Mouse (Mus musculus) hindbrain, embryonic 14.5 days (tissue): ENCODE results near the gene Morn3. TPM values are rescaled to one million over a fixed set of nuclear protein-coding genes. Genes with fewer than 3 reads are reported as not detected.

Experiments
- ATAC-seq: fragments of 200-750 bp; cut with Nextera tagmentation; 2 replicates; pipeline ENCODE4 v1.8.0; 2017; ENCODE audit warnings: moderate number of reproducible peaks, mild to moderate bottlenecking, moderate TSS enrichment, moderate library complexity; ENCODE audit not compliant: low FRiP score
- DNase-seq: peaks from one replicate; pipeline ENCODE4 v3.0.0-alpha.2; 2015; ENCODE audit warnings: low spot score
- H3K27ac ChIP-seq: fragments of 300-500 bp; sonication (generic); 2 replicates; pipeline ENCODE4 v1.5.1; 2014; ENCODE audit warnings: mild to moderate bottlenecking, moderate library complexity
- H3K27me3 ChIP-seq: fragments of 300-500 bp; sonication (generic); 2 replicates; pipeline ENCODE4 v1.6.1; 2014; ENCODE audit warnings: mild to moderate bottlenecking, low read length, mixed read lengths; ENCODE audit not compliant: control insufficient read depth, insufficient read depth
- H3K36me3 ChIP-seq: fragments of 300-500 bp; sonication (generic); replicated peaks from 2 replicates; pipeline ENCODE4 v1.6.1; 2014; ENCODE audit not compliant: control insufficient read depth, insufficient read depth
- H3K4me1 ChIP-seq: fragments of 300-500 bp; sonication (generic); replicated peaks from 2 replicates; pipeline ENCODE4 v1.6.1; 2014; ENCODE audit warnings: antibody characterized with exemption, low read length, mixed read lengths; ENCODE audit not compliant: control insufficient read depth, insufficient read depth
- H3K4me2 ChIP-seq: fragments of 300-500 bp; sonication (generic); replicated peaks from 2 replicates; pipeline ENCODE4 v1.6.1; 2014; ENCODE audit warnings: mild to moderate bottlenecking, moderate library complexity
- H3K4me3 ChIP-seq: fragments of 300-500 bp; sonication (generic); replicated peaks from 2 replicates; pipeline ENCODE4 v1.5.1; 2014; ENCODE audit warnings: mild to moderate bottlenecking, low read length
- H3K9ac ChIP-seq: fragments of 300-500 bp; sonication (generic); 2 replicates; pipeline ENCODE4 v1.6.1; 2014
- H3K9me3 ChIP-seq: fragments of 300-500 bp; sonication (generic); 2 replicates; pipeline ENCODE4 v1.6.1; 2016; ENCODE audit warnings: low read length; ENCODE audit not compliant: control insufficient read depth
- WGBS: fragments of 180-500 bp; shearing (Covaris S2); extraction: QIAGEN DNeasy Blood & Tissue Kit; methylation state at CpG from one replicate; pipeline ENCODE4 v1.1.7; 2014; 5-methylcytosine and 5-hydroxymethylcytosine counted together
- polyA plus RNA-seq: library from polyadenylated mRNA; unstranded; fragments of >200 nt; fragmentation: Nextera tagmentation; extraction: Ambion mirVana; gene quantifications from 2 replicates; pipeline ENCODE4 v1.2.1, GENCODE M21; 2014

Gene Morn3
- polyA plus RNA-seq, 1 experiment from 2014 or later, result 0.79 TPM

- 34% methylated on average over 9 of the region's 9 CpGs for WGBS
- ATAC-seq, result no peak
- H3K27ac ChIP-seq, result no peak overlapping the region
Observed at GRCm38 (mm10) chr5:123045561-123046295, 1.1 kb downstream of the Morn3 start.

DNA sequence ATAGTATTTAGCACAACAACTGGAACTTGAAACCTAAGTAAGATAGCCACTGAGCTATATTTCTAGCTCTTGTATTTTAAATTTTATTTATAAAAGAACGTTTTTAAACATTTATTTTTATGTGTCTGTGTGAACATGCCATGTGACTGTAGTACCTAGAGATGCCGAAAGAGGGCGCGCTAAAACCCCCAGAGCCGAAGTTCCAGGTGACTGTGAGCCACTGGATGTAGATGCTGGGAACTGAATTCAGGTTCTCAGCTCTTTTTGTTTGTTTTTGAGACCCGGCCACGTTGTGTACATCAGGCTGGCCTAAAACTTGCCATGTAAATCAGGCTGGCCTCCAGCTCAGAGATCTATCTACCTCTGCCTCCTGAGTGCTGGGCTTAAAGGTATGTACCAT is 3.0 kb downstream of the Morn3 start:
- Histone ChIP-seq H3K4me2 (no peak overlapping the region), H3K4me1 (peaks cover 4% of the 10 kb centered on the region; the same call in 1 of the 2 replicates), H3K9ac (no peak overlapping the region), H3K4me3 (no peak overlapping the region), H3K9me3 (no peaks in the 10 kb centered on the region), H3K27me3 (no peaks in the 10 kb centered on the region), H3K36me3 (no peaks in the 10 kb centered on the region), H3K27ac (no peak overlapping the region)
- WGBS, result 25% methylated on average over 7 of the region's 7 CpGs
- ATAC-seq (no peak), DNase-seq (no peak)

More at GRCm38 (mm10) chr5:123045561-123046295, 1.1 kb downstream of the Morn3 start:
- DNase-seq, result peak; percentile 58
- no peaks in the 10 kb centered on the region for H3K36me3 ChIP-seq
- H3K9me3 ChIP-seq, result no peaks in the 10 kb centered on the region
- H3K4me1 ChIP-seq, result no peaks in the 10 kb centered on the region
- no peak overlapping the region for H3K4me2 ChIP-seq
- H3K27me3 ChIP-seq, result no peaks in the 10 kb centered on the region
- no peak overlapping the region for H3K4me3 ChIP-seq
- H3K9ac ChIP-seq, result no peak overlapping the region

DNA sequence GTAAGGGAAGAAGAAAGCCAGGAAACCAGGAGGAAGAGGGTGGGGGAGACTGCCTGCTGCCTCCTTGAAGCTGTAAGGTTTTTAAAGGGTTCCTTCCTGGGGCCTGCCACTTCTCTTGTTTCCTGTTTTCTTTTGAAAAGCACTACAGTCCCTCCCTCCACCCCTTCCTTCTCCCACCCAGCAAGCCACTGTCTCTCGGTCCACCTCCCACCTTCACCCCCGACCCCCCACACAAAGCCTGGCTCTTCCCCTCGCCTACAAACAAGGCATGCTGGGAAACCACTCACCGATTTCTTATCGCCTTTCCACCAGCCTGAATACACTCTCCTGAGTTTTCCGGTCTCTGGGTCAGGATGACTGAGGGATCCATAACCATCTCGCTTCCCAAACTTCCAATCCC is 6.0 kb downstream of the Morn3 start:
- Histone ChIP-seq H3K4me1 (peaks cover 6% of the 10 kb centered on the region; the same call in 1 of the 2 replicates), H3K27ac (peak overlapping the region; percentile 38; the same call in 1 of the 2 replicates), H3K27me3 (no peaks in the 10 kb centered on the region), H3K4me3 (no peak overlapping the region), H3K9ac (no peak overlapping the region), H3K9me3 (no peaks in the 10 kb centered on the region), H3K36me3 (no peaks in the 10 kb centered on the region), H3K4me2 (no peak overlapping the region)
- DNase-seq (no peak), ATAC-seq (no peak)
- WGBS, result 53% methylated on average over 7 of the region's 7 CpGs

- WGBS, result 4% methylated on average over 25 of the region's 25 CpGs
- ATAC-seq, result no peak
- Histone ChIP-seq H3K4me1 (peaks cover 6% of the 10 kb centered on the region; the same call in 1 of the 2 replicates), H3K9me3 (no peaks in the 10 kb centered on the region), H3K4me2 (peak overlapping the region; percentile 49), H3K36me3 (no peaks in the 10 kb centered on the region), H3K27ac (no peak overlapping the region), H3K9ac (no peak overlapping the region; the same call in 1 of the 2 replicates), H3K27me3 (no peaks in the 10 kb centered on the region), H3K4me3 (no peak overlapping the region)
- no peak for DNase-seq
Observed at GRCm38 (mm10) chr5:123039120-123039752, 7.6 kb downstream of the Morn3 start.

- H3K36me3 ChIP-seq, result no peaks in the 10 kb centered on the region
- peaks cover 6% of the 10 kb centered on the region; the same call in 1 of the 2 replicates for H3K4me1 ChIP-seq
- no peak overlapping the region for H3K27ac ChIP-seq
- ATAC-seq, result no peak
- H3K4me2 ChIP-seq, result no peak overlapping the region
- 93% methylated on average over 5 of the region's 5 CpGs for WGBS
- H3K9ac ChIP-seq, result no peak overlapping the region
- DNase-seq, result no peak
- H3K27me3 ChIP-seq, result no peaks in the 10 kb centered on the region
- no peaks in the 10 kb centered on the region for H3K9me3 ChIP-seq
- H3K4me3 ChIP-seq, result no peak overlapping the region
Observed at GRCm38 (mm10) chr5:123038115-123038514, 8.7 kb downstream of the Morn3 start.

- Histone ChIP-seq H3K9me3 (no peaks in the 10 kb centered on the region), H3K4me3 (no peak overlapping the region), H3K27me3 (no peaks in the 10 kb centered on the region), H3K4me1 (peaks cover 6% of the 10 kb centered on the region; the same call in 1 of the 2 replicates), H3K27ac (no peak overlapping the region), H3K36me3 (peaks cover 2% of the 10 kb centered on the region), H3K9ac (no peak overlapping the region), H3K4me2 (no peak overlapping the region)
- 24% methylated on average over 6 of the region's 6 CpGs for WGBS
- DNase-seq, result no peak
- no peak for ATAC-seq
Observed at GRCm38 (mm10) chr5:123035564-123035963, 11.3 kb downstream of the Morn3 start.

DNA sequence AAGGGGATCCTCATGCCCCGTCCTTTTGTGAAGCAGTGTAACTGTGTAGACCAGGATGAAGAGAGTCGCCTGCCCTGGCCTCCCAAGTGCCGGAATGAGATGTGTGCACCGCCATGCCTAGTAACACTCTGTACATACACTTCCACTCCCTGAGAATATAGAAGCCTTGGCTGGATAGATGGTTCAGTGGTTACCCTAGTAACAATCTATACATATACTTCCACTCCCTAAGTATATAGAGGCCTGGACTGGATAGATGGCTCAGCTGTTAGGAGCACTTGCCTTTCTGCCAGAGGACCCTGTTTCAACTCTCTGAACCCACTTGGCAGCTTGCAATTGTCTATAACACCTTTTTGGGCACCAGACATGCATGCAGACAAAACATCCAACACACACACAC is 11.7 kb downstream of the Morn3 start:
- 86% methylated on average over 4 of the region's 4 CpGs for WGBS
- no peak overlapping the region for H3K27ac ChIP-seq
- H3K4me2 ChIP-seq, result no peak overlapping the region
- H3K27me3 ChIP-seq, result no peaks in the 10 kb centered on the region
- H3K4me3 ChIP-seq, result no peak overlapping the region
- no peak overlapping the region for H3K9ac ChIP-seq
- DNase-seq (no peak), ATAC-seq (no peak)
- peaks cover 6% of the 10 kb centered on the region; the same call in 1 of the 2 replicates for H3K4me1 ChIP-seq
- peaks cover 5% of the 10 kb centered on the region for H3K36me3 ChIP-seq
- H3K9me3 ChIP-seq, result no peaks in the 10 kb centered on the region

- DNase-seq (no peak), ATAC-seq (no peak)
- no peaks in the 10 kb centered on the region for H3K27me3 ChIP-seq
- no peak overlapping the region for H3K9ac ChIP-seq
- no peak overlapping the region for H3K4me2 ChIP-seq
- H3K36me3 ChIP-seq, result peaks cover 16% of the 10 kb centered on the region
- H3K4me1 ChIP-seq, result 0 out of 2 replicates have a peak, but pooled peaks cover under 1% of the 10 kb centered on the region
- H3K4me3 ChIP-seq, result no peak overlapping the region
- WGBS, result 78% methylated on average over 7 of the region's 7 CpGs
- no peaks in the 10 kb centered on the region for H3K9me3 ChIP-seq
- no peak overlapping the region for H3K27ac ChIP-seq
Observed at GRCm38 (mm10) chr5:123033646-123034160, 13.1 kb downstream of the Morn3 start.

DNA sequence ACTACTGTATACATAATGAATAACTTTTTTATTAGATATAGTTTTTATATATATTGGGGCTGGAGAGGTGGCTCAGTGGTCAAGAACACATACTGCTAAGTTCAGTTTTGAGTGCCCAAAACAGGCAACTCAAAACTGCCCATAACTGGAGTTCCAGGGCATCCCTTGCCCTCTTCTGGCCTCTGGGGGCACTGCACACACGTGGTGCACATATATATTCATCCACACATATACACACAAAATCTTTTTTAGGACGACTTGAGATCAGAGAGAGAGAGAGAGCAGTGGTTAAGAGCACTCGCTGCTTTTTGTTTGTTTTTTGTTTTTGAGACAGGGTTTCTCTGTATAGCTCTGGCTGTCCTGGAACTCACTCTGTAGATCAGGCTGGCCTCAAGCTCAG is 15.5 kb downstream of the Morn3 start:
- WGBS, result 93% methylated on average over 3 of the region's 3 CpGs
- Histone ChIP-seq H3K27ac (no peak overlapping the region), H3K4me3 (no peak overlapping the region), H3K27me3 (no peaks in the 10 kb centered on the region), H3K4me1 (no peaks in the 10 kb centered on the region), H3K9me3 (no peaks in the 10 kb centered on the region), H3K9ac (no peak overlapping the region), H3K4me2 (no peak overlapping the region), H3K36me3 (peaks cover 16% of the 10 kb centered on the region)
- no peak for ATAC-seq
- no peak for DNase-seq
